Mouse (Mus musculus) spleen, postnatal 10 days (tissue): Measurements from ENCODE around the gene Mpdu1.

Source experiments
- DNase-seq, 2 experiments: peaks; one replicate each; pipeline ENCODE4 v3.0.0; 2021 to 2022; ENCODE audit warnings: low spot score in 2 of 2

Mpdu1 gene

GRCm38 (mm10) chr11:69692196-69692811, 29.9 kb upstream of the Mpdu1 start:
- DNase-seq, result no peak

DNA sequence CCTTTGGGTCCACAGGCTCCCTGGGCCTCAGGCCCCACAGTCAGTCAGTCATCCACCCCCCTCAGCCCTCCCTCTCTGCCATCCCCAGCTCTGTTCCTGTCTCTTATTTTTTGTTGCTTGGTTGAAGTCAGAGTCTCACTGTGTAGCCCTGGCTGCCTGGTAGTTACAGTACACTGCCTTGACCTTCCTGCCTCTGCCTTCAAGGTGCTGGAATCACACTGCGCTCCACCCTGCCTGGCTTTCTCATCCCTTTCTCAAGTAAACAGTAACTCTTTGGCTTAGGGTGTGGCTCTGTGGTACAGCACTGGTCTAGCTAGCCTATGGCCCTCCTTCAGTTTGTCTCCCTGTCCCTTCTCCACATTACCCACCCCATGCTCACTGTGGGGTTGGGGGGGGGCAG, 27.4 kb upstream of the Mpdu1 start:
- no peak for DNase-seq

DNA sequence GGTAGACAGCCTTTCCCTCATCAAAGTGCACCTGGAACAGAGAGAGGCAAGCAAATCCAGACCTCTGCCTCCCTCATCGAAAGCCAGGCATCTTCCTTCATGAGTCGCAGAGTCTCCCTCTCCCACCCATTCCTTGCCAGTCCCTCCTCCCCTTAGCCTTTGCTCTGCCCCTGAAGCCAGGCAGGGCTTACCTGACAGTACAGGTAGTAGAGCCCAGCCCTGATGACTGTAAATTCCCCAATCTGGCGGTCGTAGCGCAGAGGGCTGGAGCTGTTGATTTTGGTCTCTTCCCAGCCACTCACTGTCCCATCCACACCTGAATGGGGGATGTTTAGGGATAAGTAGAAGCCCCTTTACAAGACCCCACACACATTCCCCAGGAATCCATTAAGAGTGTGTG, 24.6 kb upstream of the Mpdu1 start:
- no peak for DNase-seq

DNA sequence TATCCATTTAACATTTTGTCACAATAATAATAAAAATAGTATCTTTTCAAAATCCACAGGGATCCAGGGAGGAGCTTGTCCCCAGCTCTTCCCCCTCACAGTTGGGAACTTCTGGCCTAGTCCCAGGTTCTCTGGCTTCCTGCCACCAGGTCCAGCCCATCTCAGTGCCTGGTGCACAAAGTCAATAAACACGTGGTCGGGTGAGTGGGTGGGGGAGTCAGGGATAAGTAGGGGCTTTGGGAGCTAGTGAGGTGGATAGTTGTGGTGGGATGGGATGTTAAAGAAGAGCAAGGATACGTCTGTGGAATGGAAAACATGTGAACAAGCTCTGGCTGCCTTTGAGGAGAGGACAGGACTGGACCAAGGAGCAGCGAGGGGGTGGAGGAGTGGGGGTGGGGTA, 23.9 kb upstream of the Mpdu1 start:
- DNase-seq, result no peak

GRCm38 (mm10) chr11:69685526-69686148, 23.2 kb upstream of the Mpdu1 start, which contains the start of gene Tnfsf13:
Gene Tnfsf13, minus strand, starts transcription at chr11:69685784.
- peak in 1 of 2 experiments; percentile 45 for DNase-seq

- DNase-seq, result no peak
These were observed 22.5 kb upstream of the Mpdu1 start for GRCm38 (mm10) chr11:69684936-69685335.

DNA sequence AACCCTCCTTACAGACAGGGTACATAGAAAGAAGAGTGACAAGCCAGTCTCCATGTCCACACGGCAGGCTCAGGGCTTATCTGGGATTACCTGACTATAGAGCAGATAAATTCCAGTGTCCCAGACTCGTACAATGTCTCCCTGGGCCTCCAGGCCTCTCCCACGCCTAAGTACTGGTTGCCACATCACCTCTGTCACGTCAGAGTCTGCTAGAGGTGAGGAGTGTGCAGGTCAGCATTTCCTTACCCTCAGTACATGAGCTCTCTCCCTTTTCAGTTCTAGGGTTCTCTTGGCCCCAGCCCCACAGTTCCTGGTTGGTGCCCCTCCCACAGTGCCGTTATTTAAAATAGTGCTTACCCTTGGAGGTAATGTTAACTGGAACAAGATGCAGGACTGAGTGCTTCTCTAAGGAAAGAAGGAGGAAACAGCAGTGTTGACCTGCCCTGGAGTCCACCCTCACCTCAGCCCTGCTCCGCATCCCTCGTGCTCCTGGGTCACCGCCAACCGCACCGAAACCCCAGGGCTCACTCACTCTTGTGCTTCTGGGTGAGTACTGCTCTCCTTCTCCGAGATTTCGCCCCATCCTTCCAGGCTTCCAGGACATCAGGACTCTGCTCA, 21.8 kb upstream of the Mpdu1 start:
- DNase-seq, result no peak

- DNase-seq, result no peak
These were observed 21.1 kb upstream of the Mpdu1 start for GRCm38 (mm10) chr11:69683576-69683975.

- peak; percentile 86 to 93 for DNase-seq
These were observed 20.5 kb upstream of the Mpdu1 start for GRCm38 (mm10) chr11:69682840-69683533.

DNA sequence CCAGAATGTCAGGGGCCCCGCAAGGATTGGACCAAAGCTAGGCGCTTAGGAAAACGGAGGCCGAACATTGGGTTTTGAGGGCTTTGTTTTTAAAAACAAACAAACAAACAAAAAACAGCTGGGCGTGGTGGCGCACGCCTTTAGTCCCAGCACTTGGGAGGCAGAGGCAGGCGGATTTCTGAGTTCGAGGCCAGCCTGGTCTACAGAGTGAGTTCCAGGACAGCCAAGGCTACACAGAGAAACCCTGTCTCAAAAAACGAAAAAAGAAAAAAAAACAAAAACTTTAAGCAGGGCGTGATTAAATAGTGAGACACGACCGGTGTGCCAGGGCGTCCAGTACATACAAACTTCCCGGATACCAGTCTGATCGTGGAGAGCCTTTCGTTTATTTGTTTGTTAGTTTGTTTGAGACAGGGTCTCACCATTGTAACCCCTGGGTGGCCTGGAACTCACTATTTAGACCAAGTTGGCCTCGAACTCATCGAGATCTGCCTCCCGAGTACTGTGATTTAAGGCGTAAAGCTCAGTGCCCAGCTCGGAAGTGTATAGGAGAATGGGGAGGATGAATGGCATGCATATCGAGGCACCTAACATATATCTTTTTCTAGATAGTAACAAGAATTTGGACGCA, 19.9 kb upstream of the Mpdu1 start:
- DNase-seq, result peak in 1 of 2 experiments; percentile 30

GRCm38 (mm10) chr11:69681314-69682208, 19.1 kb upstream of the Mpdu1 start, which contains the start of gene Senp3:
Gene Senp3, minus strand, starts transcription at chr11:69682084.
- DNase-seq, result peak; percentile 90 to 96

DNA sequence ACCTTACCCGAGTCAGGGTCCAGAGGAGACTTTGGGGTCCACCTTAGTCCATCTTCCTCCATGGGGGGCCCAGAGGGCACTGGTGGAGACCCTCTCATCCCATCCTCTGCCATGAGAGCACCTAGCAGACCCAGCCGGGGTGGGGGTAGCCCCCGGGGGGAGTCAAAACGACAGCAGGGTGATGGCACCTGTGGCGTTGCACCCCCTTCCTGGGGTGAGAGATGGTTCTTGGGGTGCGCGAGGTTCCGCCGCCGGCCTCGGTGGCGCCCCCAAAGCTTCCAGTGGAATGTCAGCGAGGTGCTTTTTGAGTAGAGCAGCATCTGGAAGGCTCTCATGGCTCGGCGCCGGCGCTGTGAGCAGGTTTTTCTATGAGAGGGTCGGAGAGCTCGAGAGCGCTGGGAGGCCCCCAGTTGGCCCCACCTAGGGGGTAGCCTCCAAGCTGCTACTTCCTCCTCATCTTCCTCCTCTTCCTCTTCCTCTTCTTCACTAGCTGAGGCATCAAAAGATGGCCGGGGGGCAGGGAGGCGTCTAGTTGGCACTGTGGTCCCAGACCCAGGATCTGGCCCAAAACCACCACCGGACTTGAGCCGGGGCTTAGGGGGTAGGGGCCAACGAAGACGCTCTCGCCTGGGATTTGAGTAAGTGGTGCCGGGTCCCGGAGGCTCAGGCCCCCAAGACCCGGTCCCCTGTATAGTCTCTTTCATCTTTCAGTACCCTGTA, 17.9 kb upstream of the Mpdu1 start:
- DNase-seq, result no peak

GRCm38 (mm10) chr11:69679144-69679543, 16.7 kb upstream of the Mpdu1 start:
- DNase-seq, result no peak

DNA sequence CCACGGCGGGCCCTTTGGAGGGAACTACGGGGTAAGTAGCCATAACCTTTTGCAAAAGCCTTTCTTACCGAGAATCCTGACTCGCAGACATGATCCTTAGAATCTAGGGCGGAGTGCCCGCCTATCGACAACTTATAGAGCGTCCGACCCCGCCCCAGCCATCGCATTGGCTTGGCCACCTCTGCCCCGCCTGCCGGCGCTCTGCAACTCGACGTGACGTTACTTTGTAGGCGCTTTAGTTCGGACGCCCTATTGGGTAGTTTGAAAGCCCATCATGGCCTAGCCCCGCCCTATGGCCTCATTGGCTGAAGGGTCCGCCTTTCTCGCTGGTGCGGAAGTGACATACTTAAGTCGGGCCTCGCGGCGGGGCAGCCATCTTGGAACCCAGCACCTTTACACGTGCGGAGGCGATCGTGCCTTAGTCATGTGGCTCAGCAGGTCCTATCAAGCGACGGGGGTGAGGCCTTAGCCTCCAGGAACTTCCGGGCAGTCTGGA, 9.8 kb upstream of the Mpdu1 start, which contains the start of gene Eif4a1:
Gene Eif4a1 (minus strand): TSS at position 213 of the 496 bp plus-strand sequence.
- peak; percentile 99 for DNase-seq

GRCm38 (mm10) chr11:69671726-69672124, 9.3 kb upstream of the Mpdu1 start:
- no peak for DNase-seq

DNA sequence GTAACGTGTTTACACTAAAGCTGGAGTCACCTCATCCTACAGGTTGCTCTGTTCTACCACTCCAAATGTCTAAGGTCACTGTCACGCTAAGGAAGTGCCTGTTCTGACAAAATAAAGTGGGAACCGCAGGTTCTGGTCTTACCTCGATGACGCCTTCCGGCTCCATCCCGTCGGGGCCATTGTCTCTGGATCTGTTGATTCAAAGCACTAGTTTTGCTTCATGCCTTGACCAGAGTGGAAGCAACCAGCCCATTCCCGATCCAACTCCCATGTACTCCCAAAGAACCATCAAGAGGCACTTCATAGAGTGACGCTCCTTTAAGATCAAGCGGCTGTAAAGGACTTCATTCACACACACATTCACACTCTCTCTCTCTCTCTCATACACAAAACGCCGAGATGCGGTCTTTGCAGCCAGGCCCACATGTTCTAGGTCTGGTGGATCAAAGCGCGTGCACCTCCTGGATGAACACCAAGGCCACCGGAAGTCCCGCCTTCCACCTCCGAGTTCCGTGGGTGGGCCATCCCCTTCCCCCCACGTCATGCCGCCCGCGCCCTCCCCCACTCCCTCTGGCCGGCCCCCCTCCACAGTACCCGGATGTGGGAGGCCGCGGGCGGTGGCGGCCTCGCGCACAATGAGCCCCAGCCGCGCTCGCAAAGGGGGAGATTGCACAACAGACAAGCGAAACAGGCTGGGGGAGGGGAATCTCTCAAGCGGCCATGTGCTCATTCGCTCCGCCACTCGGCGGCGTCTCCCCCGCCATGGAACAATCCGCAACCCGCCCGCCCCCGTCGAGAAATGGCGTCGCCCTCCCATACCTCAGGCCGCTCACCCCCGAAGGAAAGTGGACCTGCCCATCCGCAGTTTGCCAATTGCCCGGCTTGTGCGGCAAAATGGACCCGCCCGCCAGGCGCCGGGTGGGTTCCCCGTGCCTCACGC, 8.6 kb upstream of the Mpdu1 start:
- DNase-seq, result peak; percentile 80 to 97

- no peak for DNase-seq
These were observed 4.2 kb upstream of the Mpdu1 start for GRCm38 (mm10) chr11:69666665-69667005.

DNA sequence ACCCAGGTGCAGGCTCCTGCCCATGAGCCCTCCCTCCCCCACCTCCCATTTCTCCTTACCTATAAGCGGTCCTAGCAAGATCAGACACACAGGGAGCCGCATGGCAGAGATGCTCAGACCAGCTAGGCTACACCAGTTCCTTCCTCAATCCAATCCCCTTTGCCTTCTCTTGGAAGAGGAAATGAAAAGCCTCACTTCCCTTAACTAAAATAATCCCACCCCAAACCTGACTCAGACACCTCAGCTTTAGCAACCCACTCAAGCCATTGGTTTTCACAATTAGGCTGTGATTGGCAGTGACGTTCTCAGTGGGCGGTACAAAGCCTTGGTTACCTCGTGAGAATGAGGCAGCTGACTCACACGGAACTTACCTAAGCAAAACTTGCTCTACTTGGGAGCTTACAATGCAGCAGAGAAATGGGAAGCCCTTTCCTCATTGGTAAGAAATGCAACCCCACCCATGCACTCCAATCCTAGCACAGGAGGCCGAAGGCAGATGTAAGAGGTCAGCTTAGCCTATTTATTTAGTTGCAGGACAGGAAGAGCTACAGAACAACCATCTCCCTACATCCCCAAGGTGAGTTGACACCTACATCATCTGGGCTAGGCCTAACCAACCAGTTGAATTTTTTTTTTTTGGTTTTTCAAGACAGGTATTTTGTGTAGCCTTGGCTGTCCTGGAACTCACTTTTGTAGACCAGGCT, 3.7 kb upstream of the Mpdu1 start, which contains the start of gene Cd68:
Gene Cd68 (minus strand): TSS at position 193 of the 704 bp plus-strand sequence.
- peak in 1 of 2 experiments; percentile 71 for DNase-seq
